Mouse (Mus musculus): Measurements from ENCODE around the gene Krt8. TPM values are rescaled to one million over a fixed set of nuclear protein-coding genes. Genes with fewer than 3 reads are reported as not detected.

The Krt8 gene
- polyA plus RNA-seq (2012; ENCODE audit: low replicate concordance): 0.23 and 0.29 TPM in 2 replicates

GRCm38 (mm10) chr15:102004189-102004588 lies at the start of gene Krt8:
Gene Krt8 (minus strand): TSS chr15:102004482.

DNA sequence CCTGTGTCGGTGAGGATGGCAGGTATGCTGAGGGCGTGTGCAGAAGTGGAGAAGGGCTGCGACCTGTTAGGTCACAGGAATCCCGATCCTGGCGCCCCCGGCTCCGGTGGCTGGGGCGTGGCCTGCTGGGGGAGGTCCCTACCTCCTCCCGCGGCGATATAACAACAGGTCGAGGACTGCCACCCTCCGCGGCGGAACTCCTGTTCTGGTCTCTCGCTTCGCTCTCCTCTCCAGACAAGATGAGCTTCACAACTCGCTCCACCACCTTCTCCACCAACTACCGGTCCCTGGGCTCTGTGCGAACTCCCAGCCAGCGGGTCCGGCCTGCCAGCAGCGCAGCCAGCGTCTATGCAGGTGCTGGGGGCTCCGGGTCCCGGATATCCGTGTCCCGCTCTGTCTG lies 23.8 kb upstream of the Krt8 start, which contains the start of gene Krt18:
TSS of gene Krt18 (plus strand) at position 141 of the 400 bp plus-strand sequence.

DNA sequence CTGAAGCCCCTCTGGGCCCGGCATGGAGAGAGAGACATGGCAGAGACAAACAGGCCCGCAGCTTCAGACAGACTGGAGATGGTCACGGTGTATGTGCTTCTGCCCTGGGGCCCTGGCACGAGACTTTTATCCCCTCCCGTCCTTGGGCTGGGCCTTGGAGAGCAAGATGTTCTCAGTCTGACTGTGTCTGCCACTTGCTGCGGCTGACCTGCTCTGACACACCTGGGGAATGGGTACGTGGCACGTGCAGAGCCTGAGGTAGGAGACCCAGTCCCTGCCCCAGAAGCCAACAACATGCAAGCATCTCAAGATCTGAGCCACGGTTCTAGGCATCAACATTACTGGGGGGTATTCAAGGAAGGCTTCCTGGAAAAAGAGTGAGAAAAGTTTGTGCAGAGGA lies 50.1 kb downstream of the Krt8 start, which contains the start of gene Krt78:
TSS of gene Krt78 (minus strand) at position 101 of the 400 bp plus-strand sequence.

Other genes starting within 250 kb of the Krt8 start
- gene Krt72, start 218.0 kb downstream of the Krt8 start, polyA plus RNA-seq (2012; ENCODE audit: low replicate concordance): not detected in 2 replicates
- gene Krt73, start 202.1 kb downstream of the Krt8 start, polyA plus RNA-seq (2012; ENCODE audit: low replicate concordance): not detected in 2 replicates
- not detected in 2 replicates for gene Krt2, start 186.3 kb downstream of the Krt8 start, polyA plus RNA-seq (2012; ENCODE audit: low replicate concordance)
- gene Krt1, start 153.7 kb downstream of the Krt8 start, polyA plus RNA-seq (2012; ENCODE audit: low replicate concordance): not detected in 2 replicates
- gene Krt77, start 134.8 kb downstream of the Krt8 start, polyA plus RNA-seq (2012; ENCODE audit: low replicate concordance): not detected in 2 replicates
- not detected in 2 replicates for gene Krt76, start 111.6 kb downstream of the Krt8 start, polyA plus RNA-seq (2012; ENCODE audit: low replicate concordance)
- not detected in 2 replicates for gene Krt4, start 79.7 kb downstream of the Krt8 start, polyA plus RNA-seq (2012; ENCODE audit: low replicate concordance)
- gene Krt79, start 64.2 kb downstream of the Krt8 start, polyA plus RNA-seq (2012; ENCODE audit: low replicate concordance): not detected in 2 replicates
- 0.05 TPM in 1 of 2 replicates, not detected in the other for gene Krt78, start 50.2 kb downstream of the Krt8 start, polyA plus RNA-seq (2012; ENCODE audit: low replicate concordance)
- gene Krt18, start 23.7 kb upstream of the Krt8 start, polyA plus RNA-seq (2012; ENCODE audit: low replicate concordance): not detected in 2 replicates
- gene Eif4b, start 69.3 kb upstream of the Krt8 start, polyA plus RNA-seq (2012; ENCODE audit: low replicate concordance): 112 and 151 TPM in 2 replicates
- 2.3 and 5.2 TPM in 2 replicates for gene Tns2, start 95.9 kb upstream of the Krt8 start, polyA plus RNA-seq (2012; ENCODE audit: low replicate concordance)
- gene Spryd3, start 131.8 kb upstream of the Krt8 start, polyA plus RNA-seq (2012; ENCODE audit: low replicate concordance): 7.8 and 13.8 TPM in 2 replicates
- 1.1 and 3.7 TPM in 2 replicates for gene Igfbp6, start 139.9 kb upstream of the Krt8 start, polyA plus RNA-seq (2012; ENCODE audit: low replicate concordance)
- 5.4 and 8.2 TPM in 2 replicates for gene Soat2, start 146.0 kb upstream of the Krt8 start, polyA plus RNA-seq (2012; ENCODE audit: low replicate concordance)
- gene Zfp740, start 198.8 kb upstream of the Krt8 start, polyA plus RNA-seq (2012; ENCODE audit: low replicate concordance): 10.9 and 11.5 TPM in 2 replicates
- 6.3 and 8.9 TPM in 2 replicates for gene Csad, start 200.2 kb upstream of the Krt8 start, polyA plus RNA-seq (2012; ENCODE audit: low replicate concordance)
- 168 and 223 TPM in 2 replicates for gene Itgb7, start 227.5 kb upstream of the Krt8 start, polyA plus RNA-seq (2012; ENCODE audit: low replicate concordance)